Mouse (Mus musculus) liver (tissue): ENCODE measurements at regions not wholly inside any gene's neighbourhood (a gene's known extent, or its start where the extent isn't known, plus 50 kb on each side); places are given as distances from the start of the nearest gene placed in this dataset.
"Not testable (repeated sequence)": the region's sequence is repeated elsewhere in the genome, so short reads cannot be mapped to it uniquely, and the experiment has no call there.

Experiments used
- DNase-seq: peaks from one replicate; pipeline ENCODE4 v3.0.0-alpha.2; 2020; ENCODE audit warnings: mixed read lengths

GRCm38 (mm10) chr13:101955806-101956418 lies 187.9 kb upstream of the Pik3r1 start:
- no peak for DNase-seq

GRCm38 (mm10) chr13:101957782-101958181 lies 189.8 kb upstream of the Pik3r1 start:
- DNase-seq, result no peak

- DNase-seq, result no peak
Measured at GRCm38 (mm10) chr13:101965537-101965936, 197.5 kb upstream of the Pik3r1 start.

- DNase-seq, result no peak
Measured at GRCm38 (mm10) chr13:101966799-101967397, 198.9 kb upstream of the Pik3r1 start.

- DNase-seq, result no peak
Measured at GRCm38 (mm10) chr13:101967466-101967865, 199.4 kb upstream of the Pik3r1 start.

GRCm38 (mm10) chr13:101976766-101977165 lies 208.7 kb upstream of the Pik3r1 start:
- no peak for DNase-seq

GRCm38 (mm10) chr13:101980171-101980835 lies 212.3 kb upstream of the Pik3r1 start:
- no peak for DNase-seq

- no peak for DNase-seq
Measured at GRCm38 (mm10) chr13:101988637-101989413, 220.8 kb upstream of the Pik3r1 start.

- DNase-seq, result no peak
Measured at GRCm38 (mm10) chr13:101991729-101992128, 223.7 kb upstream of the Pik3r1 start.

- no peak for DNase-seq
Measured at GRCm38 (mm10) chr13:101994779-101995178, 226.8 kb upstream of the Pik3r1 start.

- no peak for DNase-seq
Measured at GRCm38 (mm10) chr13:101995529-101995928, 227.5 kb upstream of the Pik3r1 start.

- DNase-seq, result no peak
Measured at GRCm38 (mm10) chr13:101996144-101996543, 228.1 kb upstream of the Pik3r1 start.

GRCm38 (mm10) chr13:101997415-101997814 lies 229.4 kb upstream of the Pik3r1 start:
- no peak for DNase-seq

- no peak for DNase-seq
Measured at GRCm38 (mm10) chr13:102006565-102006964, 238.5 kb upstream of the Pik3r1 start.

GRCm38 (mm10) chr13:102011965-102012364 lies 243.9 kb upstream of the Pik3r1 start:
- no peak for DNase-seq

GRCm38 (mm10) chr13:102014514-102014913 lies 246.5 kb upstream of the Pik3r1 start:
- DNase-seq, result no peak

GRCm38 (mm10) chr13:102014958-102015357 lies 246.9 kb upstream of the Pik3r1 start:
- no peak for DNase-seq

- DNase-seq, result no peak
Measured at GRCm38 (mm10) chr13:102016518-102016917, 248.5 kb upstream of the Pik3r1 start.

- no peak for DNase-seq
Measured at GRCm38 (mm10) chr13:102022273-102022672, 254.3 kb upstream of the Pik3r1 start.

GRCm38 (mm10) chr13:102022757-102023156 lies 254.7 kb upstream of the Pik3r1 start:
- no peak for DNase-seq

- no peak for DNase-seq
Measured at GRCm38 (mm10) chr13:102023624-102024023, 255.6 kb upstream of the Pik3r1 start.

- no peak for DNase-seq
Measured at GRCm38 (mm10) chr13:102025138-102025537, 257.1 kb upstream of the Pik3r1 start.

GRCm38 (mm10) chr13:102025547-102025946 lies 257.5 kb upstream of the Pik3r1 start:
- not testable (repeated sequence) for DNase-seq
